Mouse (Mus musculus) embryo, embryonic 10 days (tissue): ENCODE data around the gene Clba1.

Experiments used
- DNase-seq: peaks from one replicate; pipeline ENCODE4 v3.0.0-alpha.2; 2015; ENCODE audit warnings: low spot score

Clba1 gene

GRCm38 (mm10) chr12:112808587-112809364, at the start of gene Clba1:
Clba1 (plus strand) TSS chr12:112808937.
- DNase-seq, result peak; percentile 97

- no peak for DNase-seq
These were observed 49.3 kb upstream of the Clba1 start for GRCm38 (mm10) chr12:112759471-112759870.

GRCm38 (mm10) chr12:112760154-112760926, 48.4 kb upstream of the Clba1 start, which contains the start of gene Pld4:
Pld4 (plus strand) TSS chr12:112760655.
- no peak for DNase-seq

- DNase-seq, result no peak
These were observed 47.3 kb upstream of the Clba1 start for GRCm38 (mm10) chr12:112761411-112761810.

- DNase-seq, result no peak
These were observed 46.7 kb upstream of the Clba1 start for GRCm38 (mm10) chr12:112762018-112762417.

- DNase-seq, result no peak
These were observed 45.6 kb upstream of the Clba1 start for GRCm38 (mm10) chr12:112763176-112763575.

GRCm38 (mm10) chr12:112764141-112764540, 44.6 kb upstream of the Clba1 start:
- no peak for DNase-seq

- DNase-seq, result no peak
These were observed 43.7 kb upstream of the Clba1 start for GRCm38 (mm10) chr12:112764991-112765390.

GRCm38 (mm10) chr12:112766586-112766985, 42.2 kb upstream of the Clba1 start:
- DNase-seq, result no peak

- no peak for DNase-seq
These were observed 41.5 kb upstream of the Clba1 start for GRCm38 (mm10) chr12:112767036-112767890.

GRCm38 (mm10) chr12:112768166-112768565, 40.6 kb upstream of the Clba1 start:
- DNase-seq, result no peak

- DNase-seq, result no peak
These were observed 39.7 kb upstream of the Clba1 start for GRCm38 (mm10) chr12:112769031-112769430.

GRCm38 (mm10) chr12:112769751-112770150, 39.0 kb upstream of the Clba1 start:
- no peak for DNase-seq

GRCm38 (mm10) chr12:112770396-112770795, 38.3 kb upstream of the Clba1 start:
- no peak for DNase-seq

- no peak for DNase-seq
These were observed 36.4 kb upstream of the Clba1 start for GRCm38 (mm10) chr12:112772306-112772705.

GRCm38 (mm10) chr12:112773366-112773765, 35.4 kb upstream of the Clba1 start:
- DNase-seq, result no peak

- DNase-seq, result no peak
These were observed 34.7 kb upstream of the Clba1 start for GRCm38 (mm10) chr12:112774026-112774425.

- no peak for DNase-seq
These were observed 34.3 kb upstream of the Clba1 start for GRCm38 (mm10) chr12:112774481-112774880.

- DNase-seq, result no peak
These were observed 17.7 kb upstream of the Clba1 start for GRCm38 (mm10) chr12:112791026-112791425.

- no peak for DNase-seq
These were observed 15.0 kb upstream of the Clba1 start for GRCm38 (mm10) chr12:112793601-112794355.

- DNase-seq, result no peak
These were observed 14.4 kb upstream of the Clba1 start for GRCm38 (mm10) chr12:112794356-112794816.
